Mouse (Mus musculus): ENCODE data around the gene Hoxd8. TPM values are rescaled to one million over a fixed set of nuclear protein-coding genes. Genes with fewer than 3 reads are reported as not detected.

Gene Hoxd8
- total and polyA plus RNA-seq, 2 experiments, result 0.06 TPM; not detected in 1

DNA sequence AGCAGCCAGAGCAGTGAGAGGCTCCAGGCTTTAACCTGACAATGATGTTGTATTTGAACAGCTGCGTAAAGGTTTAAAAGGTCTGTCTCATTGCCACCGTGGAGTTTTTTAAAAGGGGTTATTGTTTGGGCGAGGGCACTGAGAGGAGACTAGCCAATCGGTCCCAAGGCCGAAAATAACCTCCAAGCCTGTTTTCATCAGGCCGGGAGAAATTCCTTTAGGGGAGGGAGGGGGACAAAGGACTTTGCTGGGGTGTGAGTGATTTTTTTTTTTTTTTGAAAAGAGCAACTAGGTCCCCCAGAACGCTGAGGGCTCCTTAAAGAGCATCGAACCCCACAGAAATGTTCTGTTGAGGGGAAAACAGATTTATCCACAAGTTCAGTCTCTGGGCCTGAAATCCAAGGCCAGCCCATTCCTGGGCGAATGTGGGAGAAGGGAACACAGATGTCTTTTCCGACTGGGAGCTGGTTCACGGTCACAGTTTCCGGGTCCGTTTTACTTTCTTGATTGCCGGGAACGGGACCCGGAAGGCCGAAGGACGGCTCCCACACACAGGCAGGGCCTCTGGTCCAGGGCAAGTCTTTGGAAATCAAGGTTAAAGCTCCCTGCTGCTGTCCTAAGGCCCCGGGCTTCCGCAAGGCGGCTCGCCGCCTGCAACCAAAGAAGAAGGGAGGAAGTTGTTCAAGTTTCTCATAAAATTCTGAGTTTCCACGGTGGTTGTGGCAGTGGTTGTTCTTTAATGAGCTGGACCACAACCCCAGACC lies 14.7 kb upstream of the Hoxd8 start:
- Histone ChIP-seq H3K27me3 (ENCODE audit: control insufficient read depth, insufficient read depth, low read length) (peaks cover 42% of the 10 kb centered on the region), H3K4me1 (ENCODE audit: control insufficient read depth, insufficient read depth, low read length) (no peaks in the 10 kb centered on the region), H3K9ac (ENCODE audit: low read depth, low read length) (no peak overlapping the region), H3K27ac (replicated peaks; ENCODE audit: insufficient read depth, low read depth, low read length) (no peak overlapping the region), H3K36me3 (ENCODE audit: control insufficient read depth, insufficient read depth, low read length) (no peaks in the 10 kb centered on the region), H3K79me2 (ENCODE audit: control insufficient read depth, insufficient read depth, low read length) (no peaks in the 10 kb centered on the region), H3K4me3 (ENCODE audit: insufficient read depth, low read depth, low read length) (no peak overlapping the region)
- DNase-seq (ENCODE audit: extremely low read depth, low read depth, low spot score), result no peak
- WGBS, result 4% methylated on average over 24 of the region's 24 CpGs
- no peak for TF ChIP-seq CTCF (IDR thresholded peaks at IDR 0.05; ENCODE audit: low read depth, low read length)
- no peak for TF ChIP-seq POLR2A (IDR thresholded peaks at IDR 0.05; ENCODE audit: extremely low read depth, insufficient read depth, low read length)

GRCm38 (mm10) chr2:74690338-74690716 lies 14.1 kb upstream of the Hoxd8 start:
- no peak overlapping the region for H3K27ac ChIP-seq (replicated peaks; ENCODE audit: insufficient read depth, low read depth, low read length)
- H3K4me1 ChIP-seq (ENCODE audit: control insufficient read depth, insufficient read depth, low read length), result no peaks in the 10 kb centered on the region
- TF ChIP-seq CTCF (IDR thresholded peaks at IDR 0.05; ENCODE audit: low read depth, low read length), result no peak
- TF ChIP-seq POLR2A (IDR thresholded peaks at IDR 0.05; ENCODE audit: extremely low read depth, insufficient read depth, low read length), result no peak
- no peaks in the 10 kb centered on the region for H3K36me3 ChIP-seq (ENCODE audit: control insufficient read depth, insufficient read depth, low read length)
- no peak overlapping the region for H3K4me3 ChIP-seq (ENCODE audit: insufficient read depth, low read depth, low read length)
- H3K9ac ChIP-seq (ENCODE audit: low read depth, low read length), result no peak overlapping the region
- WGBS, result 11% methylated on average over 8 of the region's 8 CpGs
- DNase-seq (ENCODE audit: extremely low read depth, low read depth, low spot score), result no peak
- H3K27me3 ChIP-seq (ENCODE audit: control insufficient read depth, insufficient read depth, low read length), result peaks cover 38% of the 10 kb centered on the region
- H3K79me2 ChIP-seq (ENCODE audit: control insufficient read depth, insufficient read depth, low read length), result no peaks in the 10 kb centered on the region

DNA sequence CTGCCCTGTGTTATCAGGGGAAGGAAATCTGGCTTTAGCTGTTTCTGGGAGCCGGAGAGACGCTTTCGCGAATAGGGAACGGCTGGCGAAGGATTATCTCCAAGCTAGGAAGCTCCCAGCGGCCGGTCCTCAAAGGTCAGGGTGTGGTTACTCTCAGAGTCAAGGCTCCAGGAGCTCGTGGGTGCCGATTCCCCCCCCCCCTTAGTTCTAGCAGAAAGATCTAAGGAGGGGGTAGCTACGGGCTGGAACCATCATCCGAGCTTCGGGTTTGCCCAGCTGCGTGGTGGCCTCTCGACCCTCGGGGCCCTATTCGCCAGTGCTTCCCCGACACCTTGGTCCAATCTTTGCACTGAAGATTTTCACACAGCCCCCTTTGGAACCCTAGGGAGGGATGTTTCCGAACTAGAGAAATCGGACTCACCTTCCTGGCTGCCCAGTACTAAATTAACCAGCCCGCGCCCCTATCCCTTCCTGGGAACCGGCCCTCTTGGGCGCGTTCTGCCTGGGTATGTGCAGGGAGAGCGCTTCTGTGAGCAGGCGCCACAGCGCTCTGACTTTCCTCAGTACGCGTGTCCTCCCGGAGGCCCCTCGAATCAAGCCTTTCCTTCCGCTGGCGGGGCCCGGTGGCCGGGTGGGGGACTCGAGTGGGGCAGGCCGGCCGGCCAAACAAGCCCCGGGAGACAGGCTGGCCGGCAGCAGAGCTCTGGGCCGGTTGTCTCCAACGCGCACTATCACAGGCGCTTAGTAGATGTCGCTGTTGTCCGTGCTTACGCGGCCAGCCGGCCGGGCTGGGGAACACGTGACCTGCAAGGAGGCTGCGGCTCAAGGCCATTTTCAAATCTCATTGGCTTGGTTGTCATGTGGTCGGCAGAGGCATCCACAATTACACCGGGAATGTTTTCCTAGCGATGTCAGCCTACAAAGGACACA lies 13.1 kb upstream of the Hoxd8 start, which contains the start of gene Hoxd10:
Hoxd10 (plus strand) TSS at position 903 of the 930 bp plus-strand sequence.
- 4% methylated on average over 56 of the region's 56 CpGs for WGBS
- no peak within 1 kb of the TSS for H3K4me3 ChIP-seq (ENCODE audit: insufficient read depth, low read depth, low read length)
- no peak for DNase-seq (ENCODE audit: extremely low read depth, low read depth, low spot score)

GRCm38 (mm10) chr2:74691995-74692807 lies 12.2 kb upstream of the Hoxd8 start:
- Histone ChIP-seq H3K4me1 (ENCODE audit: control insufficient read depth, insufficient read depth, low read length) (no peaks in the 10 kb centered on the region), H3K79me2 (ENCODE audit: control insufficient read depth, insufficient read depth, low read length) (no peaks in the 10 kb centered on the region), H3K4me3 (ENCODE audit: insufficient read depth, low read depth, low read length) (no peak overlapping the region), H3K36me3 (ENCODE audit: control insufficient read depth, insufficient read depth, low read length) (no peaks in the 10 kb centered on the region), H3K9ac (ENCODE audit: low read depth, low read length) (no peak overlapping the region), H3K27ac (replicated peaks; ENCODE audit: insufficient read depth, low read depth, low read length) (no peak overlapping the region), H3K27me3 (ENCODE audit: control insufficient read depth, insufficient read depth, low read length) (peaks cover 46% of the 10 kb centered on the region)
- 7% methylated on average over 35 of the region's 35 CpGs for WGBS
- TF ChIP-seq POLR2A (IDR thresholded peaks at IDR 0.05; ENCODE audit: extremely low read depth, insufficient read depth, low read length) (no peak), CTCF (IDR thresholded peaks at IDR 0.05; ENCODE audit: low read depth, low read length) (no peak)
- DNase-seq (ENCODE audit: extremely low read depth, low read depth, low spot score), result no peak

More for the DNA sequence above, 13.1 kb upstream of the Hoxd8 start, which contains the start of gene Hoxd10:
- Histone ChIP-seq H3K79me2 (ENCODE audit: control insufficient read depth, insufficient read depth, low read length) (no peaks in the 10 kb centered on the region), H3K27ac (replicated peaks; ENCODE audit: insufficient read depth, low read depth, low read length) (no peak within 1 kb of the TSS), H3K9ac (ENCODE audit: low read depth, low read length) (no peak within 1 kb of the TSS), H3K27me3 (ENCODE audit: control insufficient read depth, insufficient read depth, low read length) (peaks cover 40% of the 10 kb centered on the region), H3K4me1 (ENCODE audit: control insufficient read depth, insufficient read depth, low read length) (no peaks in the 10 kb centered on the region), H3K36me3 (ENCODE audit: control insufficient read depth, insufficient read depth, low read length) (no peaks in the 10 kb centered on the region)
- TF ChIP-seq CTCF (IDR thresholded peaks at IDR 0.05; ENCODE audit: low read depth, low read length), result 0 out of 2 replicates have a peak, but pooled peaks have one; percentile 14
- no peak for TF ChIP-seq POLR2A (IDR thresholded peaks at IDR 0.05; ENCODE audit: extremely low read depth, insufficient read depth, low read length)

- Histone ChIP-seq H3K79me2 (ENCODE audit: control insufficient read depth, insufficient read depth, low read length) (no peaks in the 10 kb centered on the region), H3K27me3 (ENCODE audit: control insufficient read depth, insufficient read depth, low read length) (peaks cover 45% of the 10 kb centered on the region), H3K36me3 (ENCODE audit: control insufficient read depth, insufficient read depth, low read length) (no peaks in the 10 kb centered on the region), H3K4me1 (ENCODE audit: control insufficient read depth, insufficient read depth, low read length) (no peaks in the 10 kb centered on the region), H3K9ac (ENCODE audit: low read depth, low read length) (no peak overlapping the region), H3K27ac (replicated peaks; ENCODE audit: insufficient read depth, low read depth, low read length) (no peak overlapping the region), H3K4me3 (ENCODE audit: insufficient read depth, low read depth, low read length) (no peak overlapping the region)
- no peak for DNase-seq (ENCODE audit: extremely low read depth, low read depth, low spot score)
- no peak for TF ChIP-seq POLR2A (IDR thresholded peaks at IDR 0.05; ENCODE audit: extremely low read depth, insufficient read depth, low read length)
- TF ChIP-seq CTCF (IDR thresholded peaks at IDR 0.05; ENCODE audit: low read depth, low read length), result no peak
- 3% methylated on average over 20 of the region's 20 CpGs for WGBS
Observed at GRCm38 (mm10) chr2:74692808-74693431, 11.5 kb upstream of the Hoxd8 start.

Data from liver, adult 2 months (tissue).